Mouse (Mus musculus): ENCODE measurements around the gene Zfp451.

- TF ChIP-seq CTCF (IDR thresholded peaks at IDR 0.05; ENCODE audit: low read depth, low read length): peak; percentile 97
- no peak for TF ChIP-seq POLR2AphosphoS5 (IDR thresholded peaks at IDR 0.05; ENCODE audit: insufficient replicate concordance, low read depth, low read length)
Measured at GRCm38 (mm10) chr1:33739302-33739701, 75.1 kb downstream of the Zfp451 start.
